8 mouse cellular contexts compared by ENCODE assay signal in genomic region chr19:37173331-37174115, GRCm38 (mm10). TPM values are rescaled to one million over a fixed set of nuclear protein-coding genes. Genes with fewer than 3 reads are reported as not detected.
A peak's percentile ranks its signal among the peaks of the same experiment; 100 is the strongest.
DNase-seq lines count a peak whose midpoint lies in the region; ATAC-seq lines count a peak whose summit lies in the region.

No protein-coding gene starts in this region.

- peaks cover 11% of the 10 kb centered on the region for H3K4me1 ChIP-seq in heart, embryonic 12.5 days (replicated peaks)
- peaks cover 45% of the 10 kb centered on the region for H3K4me1 ChIP-seq in hindbrain, embryonic 14.5 days (replicated peaks; ENCODE audit: control insufficient read depth, insufficient read depth, low read length)
- peaks cover 20% of the 10 kb centered on the region for H3K4me1 ChIP-seq in liver, embryonic 16.5 days (ENCODE audit: control insufficient read depth, low read depth, low read length)

- peak overlapping the region; percentile 94 for H3K9ac ChIP-seq in heart, embryonic 12.5 days
- H3K9ac ChIP-seq in hindbrain, embryonic 14.5 days, result peak overlapping the region; percentile 85
- H3K9ac ChIP-seq in liver, embryonic 16.5 days (ENCODE audit: low read depth, low read length), result peak overlapping the region; percentile 62

- H3K4me2 ChIP-seq in heart, embryonic 12.5 days, result peak overlapping the region; percentile 95
- H3K4me2 ChIP-seq in hindbrain, embryonic 14.5 days (replicated peaks), result peak overlapping the region; percentile 99
- peak overlapping the region; percentile 91 for H3K4me2 ChIP-seq in liver, embryonic 16.5 days (ENCODE audit: low read depth, low read length)

- DNase-seq in heart, postnatal 14 days, result no peak
- DNase-seq in cerebellum, adult 9-10 months, result peak; percentile 59
- DNase-seq in hindbrain, embryonic 14.5 days (ENCODE audit: low spot score), result no peak
- no peak for DNase-seq in retina, embryonic 14.5 days (ENCODE audit: low spot score)
- DNase-seq in left cerebral cortex, postnatal 10 days (ENCODE audit: extremely low spot score in 1 of 2, low spot score in 2 of 2), result no peak
- DNase-seq in spleen, postnatal 4 days (ENCODE audit: low spot score in 2 of 2), result no peak

- ATAC-seq in heart, embryonic 12.5 days (ENCODE audit: insufficient number of reproducible peaks, low FRiP score), result no peak
- no peak for ATAC-seq in hindbrain, embryonic 14.5 days (ENCODE audit: low FRiP score)
- ATAC-seq in liver, embryonic 16.5 days (ENCODE audit: low read depth), result no peak

- H3K27ac ChIP-seq in heart, embryonic 12.5 days (ENCODE audit: poor library complexity, severe bottlenecking), result peak overlapping the region; percentile 87
- peak overlapping the region; percentile 94 for H3K27ac ChIP-seq in hindbrain, embryonic 14.5 days
- H3K27ac ChIP-seq in liver, embryonic 16.5 days (ENCODE audit: low read length), result no peak overlapping the region; the same call in 1 of the 2 replicates

- peak overlapping the region; percentile 80 for H3K4me3 ChIP-seq in heart, embryonic 12.5 days
- H3K4me3 ChIP-seq in hindbrain, embryonic 14.5 days (replicated peaks; ENCODE audit: low read length), result peak overlapping the region; percentile 84
- peak overlapping the region; percentile 69 for H3K4me3 ChIP-seq in liver, embryonic 16.5 days (ENCODE audit: low read depth, low read length)

- intact Hi-C loops in heart, postnatal 14 days (cut with DNase I), result loop anchor here (2.0 to 5.0 kb wide), 3 partner anchors 33 to 96 kb away; partner anchors contain the start of gene March5
- intact Hi-C loops in left cerebral cortex, postnatal 10 days (cut with DNase I), result loop anchor here (2.0 kb wide), 1 partner anchor 33 kb away; the partner anchor contains the start of gene March5

- no peaks in the 10 kb centered on the region for H3K27me3 ChIP-seq in heart, embryonic 12.5 days (replicated peaks)
- H3K27me3 ChIP-seq in hindbrain, embryonic 14.5 days (ENCODE audit: control insufficient read depth, insufficient read depth, low read length), result no peaks in the 10 kb centered on the region
- peaks cover 47% of the 10 kb centered on the region for H3K27me3 ChIP-seq in liver, embryonic 16.5 days (ENCODE audit: control insufficient read depth, insufficient read depth, low read depth, low read length)

- H3K36me3 ChIP-seq in heart, embryonic 12.5 days, result peaks cover 7% of the 10 kb centered on the region; the same call in 1 of the 2 replicates
- peaks cover 10% of the 10 kb centered on the region for H3K36me3 ChIP-seq in hindbrain, embryonic 14.5 days (replicated peaks; ENCODE audit: control insufficient read depth, insufficient read depth)
- H3K36me3 ChIP-seq in liver, embryonic 16.5 days (ENCODE audit: control insufficient read depth, insufficient read depth), result peaks cover 7% of the 10 kb centered on the region

- H3K9me3 ChIP-seq in heart, embryonic 12.5 days (replicated peaks), result no peaks in the 10 kb centered on the region
- H3K9me3 ChIP-seq in hindbrain, embryonic 14.5 days (ENCODE audit: control insufficient read depth, low read length), result no peaks in the 10 kb centered on the region
- no peaks in the 10 kb centered on the region for H3K9me3 ChIP-seq in liver, embryonic 16.5 days (replicated peaks; ENCODE audit: control insufficient read depth, low read length)

- 26% methylated on average over 20 of the region's 20 CpGs for WGBS in heart, embryonic 12.5 days
- 27% methylated on average over 20 of the region's 20 CpGs for WGBS in hindbrain, embryonic 14.5 days
- WGBS in liver, embryonic 16.5 days (ENCODE audit: insufficient replicate concordance), result 34% methylated on average over 20 of the region's 20 CpGs

RNA-seq across cellular contexts. Expression of gene March5, which starts 33.8 kb away (rescaled TPM):
- 101 and 103 TPM in 2 replicates for polyA plus RNA-seq in heart, embryonic 12.5 days (2016; fragmentation: Nextera tagmentation; extraction: Ambion mirVana)
- total RNA-seq in heart, postnatal 14 days (2021), result 10 to 100 TPM; 83.4 to 84.3 TPM
- 123 and 130 TPM in 2 replicates for polyA plus RNA-seq in hindbrain, embryonic 14.5 days (2014; fragmentation: Nextera tagmentation; extraction: Ambion mirVana)
- 143 and 145 TPM in 2 replicates for polyA plus RNA-seq in liver, embryonic 16.5 days (2015; fragmentation: Nextera tagmentation; extraction: Ambion mirVana)
- 10 to 100 TPM; 86.3 to 93.4 TPM for total RNA-seq in left cerebral cortex, postnatal 10 days (2021)

RNA-seq across cellular contexts. Expression of gene Cpeb3, which starts 34.9 kb away (rescaled TPM):
- 6.8 and 9.5 TPM in 2 replicates for polyA plus RNA-seq in heart, embryonic 12.5 days (2016; fragmentation: Nextera tagmentation; extraction: Ambion mirVana)
- total RNA-seq in heart, postnatal 14 days (2021), result 10 to 100 TPM; 62.6 to 76.8 TPM
- polyA plus RNA-seq in hindbrain, embryonic 14.5 days (2014; fragmentation: Nextera tagmentation; extraction: Ambion mirVana), result 10.8 and 11.5 TPM in 2 replicates
- polyA plus RNA-seq in liver, embryonic 16.5 days (2015; fragmentation: Nextera tagmentation; extraction: Ambion mirVana), result 3.7 and 3.8 TPM in 2 replicates
- 10 to 100 TPM; 55.2 to 55.9 TPM for total RNA-seq in left cerebral cortex, postnatal 10 days (2021)
